Mouse (Mus musculus) cerebellum, postnatal 36 days (tissue): ENCODE results near the gene Gm8906.
"Not testable (repeated sequence)": the region's sequence is repeated elsewhere in the genome, so short reads cannot be mapped to it uniquely, and the experiment has no call there.

Source experiments
- DNase-seq, 2 experiments: peaks; one replicate each; pipeline ENCODE4 v3.0.0; 2021 to 2022; ENCODE audit warnings: mixed read lengths in 2 of 2

The Gm8906 gene

DNA sequence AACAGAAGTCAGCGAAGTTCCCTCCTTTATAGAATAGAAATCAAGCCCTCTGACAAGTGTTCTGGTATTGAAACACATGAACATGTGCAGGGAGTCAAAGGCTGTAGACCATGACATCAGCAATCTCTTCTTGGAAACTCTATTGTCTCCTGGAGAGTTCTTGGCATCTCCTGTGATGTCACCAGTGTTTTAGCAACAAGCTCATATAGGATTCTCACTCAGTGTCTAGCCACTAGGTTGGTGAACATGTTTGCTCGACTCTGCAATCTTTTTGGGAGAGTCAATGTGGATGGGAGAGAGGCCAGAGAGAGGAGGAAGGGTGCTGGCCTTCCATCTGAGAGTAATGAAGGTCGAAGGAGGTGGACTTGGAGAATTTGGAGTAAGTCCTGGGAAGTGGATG lies at the start of gene Gm8906:
TSS of gene Gm8906 (plus strand) at position 301 of the 400 bp plus-strand sequence.
- not testable (repeated sequence) for DNase-seq
